Mouse (Mus musculus): Measurements from ENCODE around the gene Slc30a3. TPM values are rescaled to one million over a fixed set of nuclear protein-coding genes. Genes with fewer than 3 reads are reported as not detected.

The Slc30a3 gene
- polyA plus RNA-seq, 1 experiment from 2014 or later, result 48.3 TPM

- peaks cover 4% of the 10 kb centered on the region; the same call in 1 of the 2 replicates for H3K36me3 ChIP-seq (ENCODE audit: control insufficient read depth, insufficient read depth, low read length)
- no peak overlapping the region for H3K4me2 ChIP-seq (ENCODE audit: low read depth, low read length)
- H3K9me3 ChIP-seq (ENCODE audit: control insufficient read depth, low read length), result no peaks in the 10 kb centered on the region
These were observed 25.0 kb downstream of the Slc30a3 start for GRCm38 (mm10) chr5:31082935-31083625.

GRCm38 (mm10) chr5:31082355-31082754, 25.7 kb downstream of the Slc30a3 start:
- no peak overlapping the region for H3K4me2 ChIP-seq (ENCODE audit: low read depth, low read length)
- H3K27me3 ChIP-seq (ENCODE audit: control insufficient read depth, insufficient read depth, low read length), result no peaks in the 10 kb centered on the region
- no peaks in the 10 kb centered on the region for H3K9me3 ChIP-seq (ENCODE audit: control insufficient read depth, low read length)
- H3K4me3 ChIP-seq (ENCODE audit: low read depth, low read length), result no peak overlapping the region
- WGBS, result 18% methylated on average over 5 of the region's 5 CpGs
- ATAC-seq (ENCODE audit: low read depth), result peak; percentile 22; the same call in 1 of the 2 replicates
- H3K9ac ChIP-seq (replicated peaks; ENCODE audit: low read depth, low read length), result no peak overlapping the region
- H3K4me1 ChIP-seq (ENCODE audit: control insufficient read depth, insufficient read depth, low read length), result no peaks in the 10 kb centered on the region
- H3K27ac ChIP-seq (ENCODE audit: low read depth, low read length), result no peak overlapping the region
- H3K36me3 ChIP-seq (ENCODE audit: control insufficient read depth, insufficient read depth, low read length), result peaks cover 11% of the 10 kb centered on the region

More at GRCm38 (mm10) chr5:31082935-31083625, 25.0 kb downstream of the Slc30a3 start:
- no peak overlapping the region for H3K9ac ChIP-seq (replicated peaks; ENCODE audit: low read depth, low read length)
- 38% methylated on average over 12 of the region's 12 CpGs for whole genome bisulfite sequencing
- H3K27me3 ChIP-seq (ENCODE audit: control insufficient read depth, insufficient read depth, low read length), result no peaks in the 10 kb centered on the region
- H3K4me3 ChIP-seq (ENCODE audit: low read depth, low read length), result no peak overlapping the region
- no peaks in the 10 kb centered on the region for H3K4me1 ChIP-seq (ENCODE audit: control insufficient read depth, insufficient read depth, low read length)
- peak; percentile 15 for ATAC-seq (ENCODE audit: low read depth)
- H3K27ac ChIP-seq (ENCODE audit: low read depth, low read length), result peak overlapping the region; percentile 44; the same call in 1 of the 2 replicates

- H3K27me3 ChIP-seq (ENCODE audit: control insufficient read depth, insufficient read depth, low read length), result no peaks in the 10 kb centered on the region
- WGBS, result 85% methylated on average over 3 of the region's 3 CpGs
- no peaks in the 10 kb centered on the region for H3K9me3 ChIP-seq (ENCODE audit: control insufficient read depth, low read length)
- H3K36me3 ChIP-seq (ENCODE audit: control insufficient read depth, insufficient read depth, low read length), result peaks cover 18% of the 10 kb centered on the region
- no peak for ATAC-seq (ENCODE audit: low read depth)
- no peak overlapping the region for H3K4me3 ChIP-seq (ENCODE audit: low read depth, low read length)
- H3K27ac ChIP-seq (ENCODE audit: low read depth, low read length), result no peak overlapping the region
- no peaks in the 10 kb centered on the region for H3K4me1 ChIP-seq (ENCODE audit: control insufficient read depth, insufficient read depth, low read length)
- no peak overlapping the region for H3K4me2 ChIP-seq (ENCODE audit: low read depth, low read length)
- H3K9ac ChIP-seq (replicated peaks; ENCODE audit: low read depth, low read length), result no peak overlapping the region
These were observed 26.7 kb downstream of the Slc30a3 start for GRCm38 (mm10) chr5:31081386-31081785.

GRCm38 (mm10) chr5:31080795-31081164, 27.3 kb downstream of the Slc30a3 start:
- no peaks in the 10 kb centered on the region for H3K9me3 ChIP-seq (ENCODE audit: control insufficient read depth, low read length)
- no peak overlapping the region for H3K27ac ChIP-seq (ENCODE audit: low read depth, low read length)
- peaks cover 24% of the 10 kb centered on the region for H3K36me3 ChIP-seq (ENCODE audit: control insufficient read depth, insufficient read depth, low read length)
- no peak overlapping the region for H3K4me2 ChIP-seq (ENCODE audit: low read depth, low read length)
- H3K27me3 ChIP-seq (ENCODE audit: control insufficient read depth, insufficient read depth, low read length), result no peaks in the 10 kb centered on the region
- H3K9ac ChIP-seq (replicated peaks; ENCODE audit: low read depth, low read length), result no peak overlapping the region
- H3K4me1 ChIP-seq (ENCODE audit: control insufficient read depth, insufficient read depth, low read length), result no peaks in the 10 kb centered on the region
- H3K4me3 ChIP-seq (ENCODE audit: low read depth, low read length), result no peak overlapping the region
- no peak for ATAC-seq (ENCODE audit: low read depth)
- 70% methylated on average over 3 of the region's 3 CpGs for WGBS

GRCm38 (mm10) chr5:31080059-31080794, 27.8 kb downstream of the Slc30a3 start:
- peaks cover 29% of the 10 kb centered on the region for H3K36me3 ChIP-seq (ENCODE audit: control insufficient read depth, insufficient read depth, low read length)
- ATAC-seq (ENCODE audit: low read depth), result no peak
- 85% methylated on average over 13 of the region's 13 CpGs for WGBS

GRCm38 (mm10) chr5:31076346-31076745, 31.7 kb downstream of the Slc30a3 start:
- H3K27ac ChIP-seq (ENCODE audit: low read depth, low read length), result no peak overlapping the region
- no peaks in the 10 kb centered on the region for H3K27me3 ChIP-seq (ENCODE audit: control insufficient read depth, insufficient read depth, low read length)
- H3K4me3 ChIP-seq (ENCODE audit: low read depth, low read length), result no peak overlapping the region
- whole genome bisulfite sequencing, result 90% methylated on average over 13 of the region's 13 CpGs
- H3K4me2 ChIP-seq (ENCODE audit: low read depth, low read length), result no peak overlapping the region
- H3K9ac ChIP-seq (replicated peaks; ENCODE audit: low read depth, low read length), result no peak overlapping the region
- H3K9me3 ChIP-seq (ENCODE audit: control insufficient read depth, low read length), result no peaks in the 10 kb centered on the region
- ATAC-seq (ENCODE audit: low read depth), result no peak
- no peaks in the 10 kb centered on the region for H3K4me1 ChIP-seq (ENCODE audit: control insufficient read depth, insufficient read depth, low read length)
- H3K36me3 ChIP-seq (ENCODE audit: control insufficient read depth, insufficient read depth, low read length), result peaks cover 60% of the 10 kb centered on the region

More at GRCm38 (mm10) chr5:31080059-31080794, 27.8 kb downstream of the Slc30a3 start:
- Histone ChIP-seq H3K27me3 (ENCODE audit: control insufficient read depth, insufficient read depth, low read length) (no peaks in the 10 kb centered on the region), H3K27ac (ENCODE audit: low read depth, low read length) (no peak overlapping the region), H3K9me3 (ENCODE audit: control insufficient read depth, low read length) (no peaks in the 10 kb centered on the region), H3K9ac (replicated peaks; ENCODE audit: low read depth, low read length) (no peak overlapping the region), H3K4me2 (ENCODE audit: low read depth, low read length) (no peak overlapping the region), H3K4me1 (ENCODE audit: control insufficient read depth, insufficient read depth, low read length) (no peaks in the 10 kb centered on the region), H3K4me3 (ENCODE audit: low read depth, low read length) (no peak overlapping the region)

- H3K9me3 ChIP-seq (ENCODE audit: control insufficient read depth, low read length), result no peaks in the 10 kb centered on the region
- no peak overlapping the region for H3K9ac ChIP-seq (replicated peaks; ENCODE audit: low read depth, low read length)
- no peaks in the 10 kb centered on the region for H3K27me3 ChIP-seq (ENCODE audit: control insufficient read depth, insufficient read depth, low read length)
- no peak for ATAC-seq (ENCODE audit: low read depth)
- no peak overlapping the region for H3K4me2 ChIP-seq (ENCODE audit: low read depth, low read length)
- WGBS, result 93% methylated on average over 12 of the region's 12 CpGs
- H3K4me3 ChIP-seq (ENCODE audit: low read depth, low read length), result no peak overlapping the region
- no peak overlapping the region for H3K27ac ChIP-seq (ENCODE audit: low read depth, low read length)
- no peaks in the 10 kb centered on the region for H3K4me1 ChIP-seq (ENCODE audit: control insufficient read depth, insufficient read depth, low read length)
- peaks cover 71% of the 10 kb centered on the region for H3K36me3 ChIP-seq (ENCODE audit: control insufficient read depth, insufficient read depth, low read length)
These were observed 34.9 kb downstream of the Slc30a3 start for GRCm38 (mm10) chr5:31073176-31073575.

GRCm38 (mm10) chr5:31071821-31072220, 36.2 kb downstream of the Slc30a3 start:
- no peaks in the 10 kb centered on the region for H3K4me1 ChIP-seq (ENCODE audit: control insufficient read depth, insufficient read depth, low read length)
- no peak overlapping the region for H3K4me2 ChIP-seq (ENCODE audit: low read depth, low read length)
- no peaks in the 10 kb centered on the region for H3K9me3 ChIP-seq (ENCODE audit: control insufficient read depth, low read length)
- ATAC-seq (ENCODE audit: low read depth), result no peak
- H3K4me3 ChIP-seq (ENCODE audit: low read depth, low read length), result no peak overlapping the region
- no peak overlapping the region for H3K9ac ChIP-seq (replicated peaks; ENCODE audit: low read depth, low read length)
- no peak overlapping the region for H3K27ac ChIP-seq (ENCODE audit: low read depth, low read length)
- peaks cover 62% of the 10 kb centered on the region for H3K36me3 ChIP-seq (ENCODE audit: control insufficient read depth, insufficient read depth, low read length)
- no peaks in the 10 kb centered on the region for H3K27me3 ChIP-seq (ENCODE audit: control insufficient read depth, insufficient read depth, low read length)
- WGBS, result 95% methylated on average over 11 of the region's 11 CpGs

GRCm38 (mm10) chr5:31071059-31071458, 37.0 kb downstream of the Slc30a3 start:
- H3K4me2 ChIP-seq (ENCODE audit: low read depth, low read length), result no peak overlapping the region
- peaks cover 62% of the 10 kb centered on the region for H3K36me3 ChIP-seq (ENCODE audit: control insufficient read depth, insufficient read depth, low read length)
- no peaks in the 10 kb centered on the region for H3K27me3 ChIP-seq (ENCODE audit: control insufficient read depth, insufficient read depth, low read length)
- no peak for ATAC-seq (ENCODE audit: low read depth)
- H3K9me3 ChIP-seq (ENCODE audit: control insufficient read depth, low read length), result no peaks in the 10 kb centered on the region
- H3K9ac ChIP-seq (replicated peaks; ENCODE audit: low read depth, low read length), result no peak overlapping the region
- no peak overlapping the region for H3K4me3 ChIP-seq (ENCODE audit: low read depth, low read length)
- no peak overlapping the region for H3K27ac ChIP-seq (ENCODE audit: low read depth, low read length)
- no peaks in the 10 kb centered on the region for H3K4me1 ChIP-seq (ENCODE audit: control insufficient read depth, insufficient read depth, low read length)
- WGBS, result 92% methylated on average over 2 of the region's 2 CpGs
